8 mouse cellular contexts compared by ENCODE assay signal in genomic region chr3:85971599-85971975, GRCm38 (mm10). TPM values are rescaled to one million over a fixed set of nuclear protein-coding genes. Genes with fewer than 3 reads are reported as not detected.
DNase-seq lines count a peak whose midpoint lies in the region; ATAC-seq and TF ChIP-seq lines count a peak whose summit lies in the region.

No protein-coding gene starts in this region.

- H3K36me3 ChIP-seq in heart, embryonic 16.5 days (ENCODE audit: control insufficient read depth, insufficient read depth): no peaks in the 10 kb centered on the region

- no peak for ATAC-seq in heart, embryonic 16.5 days (replicated peaks; ENCODE audit: extremely low read depth, insufficient read depth, low FRiP score)
- ATAC-seq in megakaryocyte-erythroid progenitor cell, adult 5-6 weeks (replicated peaks; ENCODE audit: low FRiP score, low TSS enrichment, poor library complexity, severe bottlenecking): 0 out of 2 replicates have a peak, but pooled peaks have one; percentile 22
- ATAC-seq in activated CD4-positive, CD25-positive, alpha-beta regulatory T cell, adult 4 months: no peak

- H3K4me3 ChIP-seq in cerebellum, adult 2 months (replicated peaks; ENCODE audit: insufficient read depth, low read depth, low read length): peak overlapping the region; percentile 71
- H3K4me3 ChIP-seq in cortical plate, adult 2 months (ENCODE audit: insufficient read depth, low read length): peak overlapping the region; percentile 66
- H3K4me3 ChIP-seq in heart, embryonic 16.5 days (ENCODE audit: low read length): peak overlapping the region; percentile 88

- peak overlapping the region; percentile 89 for H3K9ac ChIP-seq in heart, embryonic 16.5 days (ENCODE audit: low read length)

- H3K27me3 ChIP-seq in cerebellum, adult 2 months (ENCODE audit: control insufficient read depth, insufficient read depth, low read length): no peaks in the 10 kb centered on the region
- H3K27me3 ChIP-seq in heart, embryonic 16.5 days (ENCODE audit: control insufficient read depth, insufficient read depth, low read length): no peaks in the 10 kb centered on the region

- no peak for DNase-seq in cerebellum, adult 2 months
- DNase-seq in cerebellum, postnatal 4 days (ENCODE audit: low spot score in 2 of 2): no peak
- peak; percentile 66 to 80 for DNase-seq in kidney, postnatal 4 days
- no peak for DNase-seq in thymus, postnatal 10 days (ENCODE audit: low spot score in 2 of 2)

- 4% methylated on average over 13 of the region's 13 CpGs for WGBS in cerebellum, adult 2 months
- 4% methylated on average over 13 of the region's 13 CpGs for WGBS in heart, embryonic 16.5 days

- no peaks in the 10 kb centered on the region for H3K9me3 ChIP-seq in heart, embryonic 16.5 days (replicated peaks; ENCODE audit: control insufficient read depth, low read length)

- no peak overlapping the region for H3K27ac ChIP-seq in cerebellum, adult 2 months (ENCODE audit: insufficient read depth, low read length)
- no peak overlapping the region for H3K27ac ChIP-seq in cortical plate, adult 2 months (ENCODE audit: insufficient read depth, low read length)
- peak overlapping the region; percentile 64; the same call in 1 of the 2 replicates for H3K27ac ChIP-seq in heart, embryonic 16.5 days (ENCODE audit: low read length)

- peaks cover 4% of the 10 kb centered on the region; the same call in 1 of the 2 replicates for H3K4me1 ChIP-seq in cerebellum, adult 2 months (ENCODE audit: control insufficient read depth, insufficient read depth, low read length)
- H3K4me1 ChIP-seq in cortical plate, adult 2 months (ENCODE audit: control insufficient read depth, insufficient read depth, low read length): peaks cover 2% of the 10 kb centered on the region; the same call in 1 of the 2 replicates
- peaks cover 11% of the 10 kb centered on the region for H3K4me1 ChIP-seq in heart, embryonic 16.5 days (ENCODE audit: control insufficient read depth, insufficient read depth, low read length)

- TF ChIP-seq CTCF in cerebellum, adult 2 months (IDR thresholded peaks at IDR 0.05; ENCODE audit: borderline replicate concordance, insufficient read depth, low read depth, low read length): no peak
- no peak for TF ChIP-seq CTCF in cortical plate, adult 2 months (IDR thresholded peaks at IDR 0.05; ENCODE audit: extremely low read depth, insufficient read depth, low read length)

- TF ChIP-seq POLR2A in cerebellum, adult 2 months (IDR thresholded peaks at IDR 0.05; ENCODE audit: borderline replicate concordance, insufficient read depth, low read length): no peak
- no peak for TF ChIP-seq POLR2A in cortical plate, adult 2 months (IDR thresholded peaks at IDR 0.05; ENCODE audit: extremely low read depth, insufficient read depth, low read length)

- peak overlapping the region; percentile 77 for H3K4me2 ChIP-seq in heart, embryonic 16.5 days (ENCODE audit: low read depth, low read length)

RNA-seq across cellular contexts. Expression of gene Sh3d19, which starts 0.7 kb away (rescaled TPM):
- polyA plus RNA-seq in cerebellum, adult 2 months (2012; rRNA removed): 14.5 and 15.1 TPM in 2 replicates
- 13.5 and 14.7 TPM in 2 replicates for polyA plus RNA-seq in cortical plate, adult 2 months (2012; rRNA removed)
- polyA plus RNA-seq in heart, embryonic 16.5 days (2015; fragmentation: Nextera tagmentation; extraction: Ambion mirVana): 11.3 and 13.8 TPM in 2 replicates
- 3.0 and 3.2 TPM in 2 replicates for total RNA-seq in megakaryocyte-erythroid progenitor cell, adult 5-6 weeks (2014; fragmentation: Nextera tagmentation)
- 5.6 and 7.7 TPM in 2 replicates for total RNA-seq in megakaryocyte-erythroid progenitor cell, adult 5-6 weeks (2017)
- 1 to 10 TPM; 1.5 to 2.8 TPM for polyA plus RNA-seq in activated CD4-positive, CD25-positive, alpha-beta regulatory T cell, adult 4 months (2017; shearing (Covaris generic))

RNA-seq across cellular contexts. Expression of gene Prss48, which starts 30.7 kb away (rescaled TPM):
- polyA plus RNA-seq in cerebellum, adult 2 months (2012; rRNA removed): not detected in 2 replicates
- polyA plus RNA-seq in cortical plate, adult 2 months (2012; rRNA removed): not detected in 2 replicates
- not detected in 2 replicates for polyA plus RNA-seq in heart, embryonic 16.5 days (2015; fragmentation: Nextera tagmentation; extraction: Ambion mirVana)
- total RNA-seq in megakaryocyte-erythroid progenitor cell, adult 5-6 weeks (2014; fragmentation: Nextera tagmentation): not detected in 2 replicates
- total RNA-seq in megakaryocyte-erythroid progenitor cell, adult 5-6 weeks (2017): not detected in 2 replicates
- polyA plus RNA-seq in activated CD4-positive, CD25-positive, alpha-beta regulatory T cell, adult 4 months (2017; shearing (Covaris generic)): not detected

Comparison
In these comparisons a context has a peak if more than half of its experiments do, and no peak if none do; other contexts are left out.
1. DNase-seq: peak in kidney, postnatal 4 days (2 of 2); none in cerebellum, adult 2 months (0 of 2), cerebellum, postnatal 4 days (0 of 2) and thymus, postnatal 10 days (0 of 2).
2. Peak in every context shown above with its lines, with median percentiles within 50 percentile points of each other: H3K4me3 ChIP-seq.